Mouse (Mus musculus) ES-E14 (cell line): ENCODE results near the gene Iqsec1. TPM values are rescaled to one million over a fixed set of nuclear protein-coding genes. Genes with fewer than 3 reads are reported as not detected.

ENCODE experiments used
- DNase-seq: peaks from one replicate; pipeline ENCODE4 v3.0.0-alpha.2; 2013; ENCODE audit warnings: low read depth, low spot score
- H3K27ac ChIP-seq: 2 replicates; pipeline ENCODE4 v1.5.1; 2012; ENCODE audit warnings: low read depth, mild to moderate bottlenecking, low read length, moderate library complexity, mixed read lengths; ENCODE audit not compliant: poor library complexity, insufficient read depth, severe bottlenecking
- H3K36me3 ChIP-seq: 2 replicates; pipeline ENCODE4 v1.6.1; 2012; ENCODE audit warnings: mild to moderate bottlenecking, low read length, moderate library complexity, mixed read lengths; ENCODE audit not compliant: control insufficient read depth, poor library complexity, insufficient read depth, severe bottlenecking
- H3K4me1 ChIP-seq, 2 experiments: fragments of 150-350 bp in 1 of 2; sonication (generic) in 1 of 2; 2 replicates each; pipeline ENCODE4 v1.6.1; 2012; ENCODE audit warnings: low read length in 2 of 2, mild to moderate bottlenecking in 1 of 2, mixed read lengths in 1 of 2; ENCODE audit not compliant: control insufficient read depth in 2 of 2, insufficient read depth in 2 of 2, poor library complexity in 1 of 2
- H3K4me3 ChIP-seq, 2 experiments: fragments of 150-350 bp in 1 of 2; sonication (generic) in 1 of 2; 2 replicates each; pipeline ENCODE4 v1.5.1; 2012; ENCODE audit warnings: low read length in 2 of 2, low read depth in 1 of 2, mild to moderate bottlenecking in 1 of 2, mixed read lengths in 1 of 2; ENCODE audit not compliant: insufficient read depth in 1 of 2, poor library complexity in 1 of 2, severe bottlenecking in 1 of 2
- H3K9ac ChIP-seq: 2 replicates; pipeline ENCODE4 v1.6.1; 2012; ENCODE audit warnings: low read depth, mild to moderate bottlenecking, low read length, mixed read lengths; ENCODE audit not compliant: poor library complexity, insufficient read depth, severe bottlenecking
- H3K9me3 ChIP-seq: fragments of 150-350 bp; sonication (generic); 2 replicates; pipeline ENCODE4 v1.6.1; 2012; ENCODE audit warnings: low read depth, mild to moderate bottlenecking, low read length; ENCODE audit not compliant: control insufficient read depth, insufficient read depth
- CHD2 ChIP-seq: IDR thresholded peaks from 2 replicates; pipeline ENCODE4 v1.6.1; 2014; ENCODE audit warnings: mild to moderate bottlenecking, low read depth, low read length, inconsistent platforms
- HCFC1 ChIP-seq: IDR thresholded peaks from 2 replicates; pipeline ENCODE4 v1.6.1; 2012; ENCODE audit warnings: low read length, inconsistent platforms, borderline replicate concordance; ENCODE audit not compliant: insufficient read depth
- MAFK ChIP-seq: IDR thresholded peaks from 2 replicates; pipeline ENCODE4 v1.6.1; 2014; ENCODE audit warnings: mild to moderate bottlenecking, low read depth, low read length, inconsistent platforms; ENCODE audit not compliant: insufficient read depth
- ZC3H11A ChIP-seq: IDR thresholded peaks from 2 replicates; pipeline ENCODE4 v1.6.1; 2012; ENCODE audit warnings: low read depth, mild to moderate bottlenecking, inconsistent platforms, low read length, borderline replicate concordance
- ZNF384 ChIP-seq: IDR thresholded peaks from 2 replicates; pipeline ENCODE4 v1.6.1; 2012; ENCODE audit warnings: low read depth, low read length, inconsistent platforms
- in situ Hi-C, 2 experiments: fragments of 600-800 bp; cut with MboI; formaldehyde crosslinking; loops; one replicate each; pipeline ENCODE4 v1.15.1; 2025; ENCODE audit warnings: low sequenced_read_pairs in 2 of 2, inconsistent platforms in 1 of 2; ENCODE audit not compliant: unreplicated experiment in 2 of 2
- total RNA-seq: library from RNA; depleted of rRNA; stranded (reverse); fragments of 300-350 nt; gene quantifications from 2 replicates; pipeline ENCODE4 v1.2.3, GENCODE M21; 2012

The Iqsec1 gene
- total RNA-seq, 1 experiment = 18.8 TPM

DNA sequence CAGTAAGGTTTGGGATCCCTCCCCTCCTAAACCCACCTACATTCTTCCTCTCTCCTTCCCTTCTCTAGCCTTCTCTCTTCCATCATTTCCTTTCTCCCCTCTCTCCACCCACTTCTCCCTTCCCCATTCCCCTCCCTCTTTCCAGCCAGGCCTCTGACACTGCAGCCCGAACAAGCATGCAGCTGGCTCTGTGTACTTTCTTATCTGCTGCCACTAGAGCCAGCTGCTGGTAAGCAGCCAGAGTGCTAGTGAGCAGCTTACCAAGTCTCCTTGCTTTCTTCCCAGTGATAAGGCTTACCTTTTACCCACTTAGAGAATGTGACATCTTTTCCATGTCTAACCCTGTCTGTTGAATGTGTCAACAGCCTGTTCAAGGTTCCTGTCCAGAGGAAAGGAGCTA is 90.4 kb downstream of the Iqsec1 start:
- no peaks in the 10 kb centered on the region for H3K9me3 ChIP-seq

DNA sequence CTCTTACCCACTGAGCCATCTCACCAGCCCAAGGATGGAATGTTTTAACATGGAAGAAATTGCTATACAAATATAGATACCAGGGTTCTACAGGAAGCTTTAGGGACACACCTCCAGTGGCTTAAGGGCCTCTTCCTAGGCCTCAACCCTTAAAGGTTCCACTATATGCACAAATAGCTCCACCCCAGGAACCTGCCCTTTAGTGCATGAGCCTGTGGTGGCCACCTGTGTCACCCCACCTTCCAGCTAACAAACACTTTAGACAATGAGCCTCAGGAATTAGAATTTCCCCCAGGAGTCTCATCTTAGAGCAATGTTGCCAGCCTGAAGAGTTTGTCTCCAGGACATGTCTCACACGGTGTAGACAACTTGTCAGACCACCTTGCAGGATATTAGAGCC is 96.1 kb downstream of the Iqsec1 start:
- Histone ChIP-seq H3K4me3 (no peak overlapping the region), H3K4me1 (no peaks in the 10 kb centered on the region), H3K9me3 (no peaks in the 10 kb centered on the region), H3K36me3 (no peaks in the 10 kb centered on the region), H3K9ac (no peak overlapping the region), H3K27ac (no peak overlapping the region)
- TF ChIP-seq CHD2 (no peak), ZC3H11A (no peak), MAFK (no peak), ZNF384 (no peak), HCFC1 (no peak)
- no peak for DNase-seq
- in situ Hi-C loops = no loop called here

More for the DNA sequence above, 90.4 kb downstream of the Iqsec1 start:
- Histone ChIP-seq H3K4me3 (no peak overlapping the region), H3K9ac (no peak overlapping the region), H3K27ac (no peak overlapping the region), H3K4me1 (no peaks in the 10 kb centered on the region), H3K36me3 (no peaks in the 10 kb centered on the region)
- DNase-seq = no peak
- in situ Hi-C loops = no loop called here
- no peak for TF ChIP-seq ZC3H11A
- TF ChIP-seq MAFK = no peak
- no peak for TF ChIP-seq CHD2
- no peak for TF ChIP-seq HCFC1
- no peak for TF ChIP-seq ZNF384

DNA sequence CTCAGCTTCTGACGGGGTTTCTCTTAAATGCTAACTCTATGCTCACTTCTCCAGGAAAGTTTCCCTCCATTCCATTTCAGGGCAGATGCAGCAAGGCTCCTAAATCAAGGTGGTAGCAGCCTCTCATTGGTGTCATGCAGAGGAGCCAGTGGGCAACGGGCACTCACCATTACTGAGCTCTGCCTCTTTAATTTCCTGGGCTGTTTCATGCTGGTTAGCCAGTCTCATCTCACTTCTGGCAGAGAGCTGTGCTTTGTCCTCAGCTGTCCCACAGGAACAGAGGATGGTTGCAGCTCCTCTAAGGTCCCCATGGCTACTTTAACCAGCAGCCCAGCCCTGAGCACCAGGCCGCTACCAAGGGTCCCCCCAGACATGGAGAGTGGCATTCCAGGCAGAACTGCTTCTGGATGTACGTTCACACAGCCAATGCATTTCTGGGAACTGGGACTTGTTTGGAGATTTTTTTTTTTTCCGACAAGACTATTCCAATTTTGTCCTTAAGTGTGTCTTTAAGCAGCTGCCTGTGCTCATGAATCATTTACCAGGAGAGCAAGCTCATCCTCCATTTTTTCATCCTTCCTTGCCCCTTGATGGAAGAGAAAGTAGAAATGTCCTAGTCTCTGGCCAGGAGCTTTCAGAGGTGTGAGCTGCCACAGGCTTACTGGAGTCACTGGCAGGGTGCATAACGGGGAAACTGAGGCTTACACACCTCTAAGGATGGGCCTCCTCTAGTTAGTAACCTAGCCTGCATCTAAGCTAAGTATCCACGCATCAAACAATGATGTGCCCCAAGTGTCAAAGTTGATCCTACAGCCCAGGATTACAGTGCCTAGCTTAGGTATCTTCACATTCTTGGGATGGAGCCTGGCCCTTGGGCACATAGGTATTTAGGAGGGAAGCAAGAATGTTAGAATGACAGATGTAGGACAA is 98.9 kb downstream of the Iqsec1 start:
- TF ChIP-seq ZC3H11A (no peak), HCFC1 (no peak), CHD2 (no peak), ZNF384 (no peak), MAFK (no peak)
- H3K9ac ChIP-seq = no peak overlapping the region
- H3K27ac ChIP-seq = no peak overlapping the region
- DNase-seq = no peak
- H3K4me1 ChIP-seq = no peaks in the 10 kb centered on the region
- no peak overlapping the region for H3K4me3 ChIP-seq
- in situ Hi-C loops = no loop called here
- no peaks in the 10 kb centered on the region for H3K9me3 ChIP-seq
- H3K36me3 ChIP-seq = no peaks in the 10 kb centered on the region

DNA sequence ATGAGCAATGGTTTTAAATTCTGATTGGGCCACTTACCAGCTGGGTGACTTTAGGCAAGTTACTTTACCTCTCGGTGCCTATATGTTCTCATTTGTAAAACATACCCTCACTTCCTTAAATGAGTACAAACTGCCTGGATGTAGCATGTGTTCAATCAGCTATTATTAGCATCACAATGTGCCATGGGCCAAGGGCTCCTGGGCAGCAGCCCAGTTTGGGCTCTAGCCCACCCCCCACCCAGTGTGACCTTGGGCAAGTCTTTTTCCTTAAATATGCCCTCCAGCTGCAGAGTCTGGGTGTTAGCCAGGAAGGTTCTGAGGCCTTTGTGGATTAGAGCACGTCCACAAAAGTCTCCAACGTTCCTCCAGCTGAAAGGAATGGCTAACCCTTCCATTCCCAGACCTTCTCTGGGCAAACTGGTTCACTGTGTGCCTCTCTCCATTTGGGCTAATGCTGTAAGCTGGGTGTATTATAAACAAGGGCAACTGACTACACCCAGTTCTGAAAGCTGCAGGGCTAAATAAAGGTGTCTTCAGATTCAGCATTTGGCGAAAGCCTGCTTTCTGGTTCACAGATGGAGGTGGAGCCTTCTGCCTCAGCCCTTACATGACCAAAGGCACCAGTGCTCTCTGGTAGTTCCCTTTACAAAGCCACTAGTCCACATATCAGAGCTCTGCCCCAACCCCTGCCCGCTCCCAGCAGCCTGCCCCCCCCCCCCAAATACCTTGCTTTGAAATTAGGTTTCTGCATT is 101.3 kb downstream of the Iqsec1 start:
- Histone ChIP-seq H3K9ac (no peak overlapping the region), H3K36me3 (no peaks in the 10 kb centered on the region), H3K9me3 (no peaks in the 10 kb centered on the region), H3K4me1 (no peaks in the 10 kb centered on the region), H3K4me3 (no peak overlapping the region), H3K27ac (no peak overlapping the region)
- TF ChIP-seq CHD2 (no peak), MAFK (no peak), ZNF384 (no peak), HCFC1 (no peak), ZC3H11A (no peak)
- DNase-seq = no peak
- in situ Hi-C loops = no loop called here
